Mouse (Mus musculus) megakaryocyte, embryonic 14.5 days (primary cell): ENCODE results near the gene Oxld1. TPM values are rescaled to one million over a fixed set of nuclear protein-coding genes. Genes with fewer than 3 reads are reported as not detected.

Experiments used
- H3K27me3 ChIP-seq: replicated peaks from 2 replicates; pipeline ENCODE3; 2012; ENCODE audit warnings: inconsistent platforms
- H3K36me3 ChIP-seq: replicated peaks from 2 replicates; pipeline ENCODE3; 2012; ENCODE audit warnings: low read length, inconsistent platforms, mixed read lengths
- H3K4me1 ChIP-seq: 2 replicates; pipeline ENCODE4 v1.6.1; 2012; ENCODE audit warnings: inconsistent platforms
- H3K4me3 ChIP-seq: replicated peaks from 2 replicates; pipeline ENCODE3; 2012; ENCODE audit warnings: moderate library complexity, mild to moderate bottlenecking, inconsistent platforms
- H3K9me3 ChIP-seq: 2 replicates; pipeline ENCODE4 v1.6.1; 2012; ENCODE audit warnings: inconsistent platforms
- FLI1 ChIP-seq: IDR thresholded peaks from 2 replicates; pipeline ENCODE4 v1.6.1; 2012; ENCODE audit warnings: low read length, inconsistent platforms, mixed read lengths
- GATA1 ChIP-seq: IDR thresholded peaks from 3 replicates; pipeline ENCODE4 v1.6.1; 2012; ENCODE audit warnings: mixed read lengths, low read length, inconsistent platforms, borderline replicate concordance
- polyA plus RNA-seq: library from polyadenylated mRNA; stranded (reverse); fragments of >175 nt; gene quantifications from 2 replicates; pipeline ENCODE4 v1.2.3, GENCODE M21; 2012; ENCODE audit warnings: low replicate concordance; ENCODE audit not compliant: insufficient read depth

Oxld1 gene
- 7.9 and 17.7 TPM in 2 replicates for polyA plus RNA-seq

- Histone ChIP-seq H3K27me3 (no peaks in the 10 kb centered on the region), H3K9me3 (no peaks in the 10 kb centered on the region), H3K36me3 (peaks cover 58% of the 10 kb centered on the region), H3K4me3 (peak within 1 kb of the TSS; percentile 94), H3K4me1 (peaks cover 55% of the 10 kb centered on the region)
- TF ChIP-seq GATA1 = no peak
- no peak; the same call in 1 of the 2 replicates for TF ChIP-seq FLI1
Observed at GRCm38 (mm10) chr11:120457772-120458751, at the start of gene Oxld1, which contains the start of gene Ccdc137. Gene Oxld1, minus strand, starts transcription at chr11:120458068. Gene Ccdc137, plus strand, starts transcription at chr11:120458115.

- H3K4me3 ChIP-seq = no peak overlapping the region
- H3K36me3 ChIP-seq = no peaks in the 10 kb centered on the region
- H3K9me3 ChIP-seq = no peaks in the 10 kb centered on the region
- H3K4me1 ChIP-seq = peaks cover 63% of the 10 kb centered on the region
- peaks cover 15% of the 10 kb centered on the region for H3K27me3 ChIP-seq
- TF ChIP-seq FLI1 = no peak
- no peak for TF ChIP-seq GATA1
Observed at GRCm38 (mm10) chr11:120506899-120507298, 49.0 kb upstream of the Oxld1 start.

- H3K9me3 ChIP-seq = no peaks in the 10 kb centered on the region
- no peak overlapping the region for H3K4me3 ChIP-seq
- H3K36me3 ChIP-seq = no peaks in the 10 kb centered on the region
- H3K4me1 ChIP-seq = peaks cover 60% of the 10 kb centered on the region
- H3K27me3 ChIP-seq = peaks cover 16% of the 10 kb centered on the region
- TF ChIP-seq GATA1 = no peak
- TF ChIP-seq FLI1 = no peak
Observed at GRCm38 (mm10) chr11:120505661-120506060, 47.8 kb upstream of the Oxld1 start.

DNA sequence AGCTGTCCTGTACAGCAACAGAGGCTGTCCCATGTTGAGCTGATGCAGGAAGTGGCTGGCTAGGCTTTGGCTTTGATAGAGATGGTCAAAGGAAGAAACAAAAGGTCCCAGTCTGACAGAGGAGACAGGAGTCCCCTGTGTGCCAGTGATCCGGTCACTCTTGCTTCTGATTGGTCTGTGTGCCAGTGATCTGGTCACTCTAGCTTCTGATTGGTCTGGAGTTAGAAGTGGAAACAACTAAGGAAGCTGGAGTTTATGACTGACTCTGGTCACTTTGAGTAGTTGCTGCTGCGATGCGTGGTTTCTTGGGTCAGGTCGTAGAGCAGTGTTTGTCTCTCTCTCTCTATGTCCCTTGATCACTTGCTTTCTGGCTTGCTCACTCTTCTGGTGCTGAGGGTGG is 43.8 kb upstream of the Oxld1 start:
- peaks cover 29% of the 10 kb centered on the region for H3K36me3 ChIP-seq
- peaks cover 24% of the 10 kb centered on the region for H3K4me1 ChIP-seq
- H3K9me3 ChIP-seq = no peaks in the 10 kb centered on the region
- no peak overlapping the region for H3K4me3 ChIP-seq
- no peak for TF ChIP-seq FLI1
- no peak for TF ChIP-seq GATA1
- peaks cover 18% of the 10 kb centered on the region for H3K27me3 ChIP-seq

GRCm38 (mm10) chr11:120501018-120501417 is 43.1 kb upstream of the Oxld1 start:
- Histone ChIP-seq H3K27me3 (peaks cover 18% of the 10 kb centered on the region), H3K4me3 (peak overlapping the region; percentile 16), H3K36me3 (peaks cover 36% of the 10 kb centered on the region), H3K4me1 (peaks cover 21% of the 10 kb centered on the region), H3K9me3 (no peaks in the 10 kb centered on the region)
- no peak for TF ChIP-seq GATA1

- Histone ChIP-seq H3K9me3 (no peaks in the 10 kb centered on the region), H3K4me3 (no peak overlapping the region), H3K4me1 (peaks cover 21% of the 10 kb centered on the region), H3K36me3 (peaks cover 42% of the 10 kb centered on the region), H3K27me3 (peaks cover 16% of the 10 kb centered on the region)
- TF ChIP-seq FLI1 (no peak), GATA1 (no peak)
Observed at GRCm38 (mm10) chr11:120500357-120500756, 42.5 kb upstream of the Oxld1 start.

DNA sequence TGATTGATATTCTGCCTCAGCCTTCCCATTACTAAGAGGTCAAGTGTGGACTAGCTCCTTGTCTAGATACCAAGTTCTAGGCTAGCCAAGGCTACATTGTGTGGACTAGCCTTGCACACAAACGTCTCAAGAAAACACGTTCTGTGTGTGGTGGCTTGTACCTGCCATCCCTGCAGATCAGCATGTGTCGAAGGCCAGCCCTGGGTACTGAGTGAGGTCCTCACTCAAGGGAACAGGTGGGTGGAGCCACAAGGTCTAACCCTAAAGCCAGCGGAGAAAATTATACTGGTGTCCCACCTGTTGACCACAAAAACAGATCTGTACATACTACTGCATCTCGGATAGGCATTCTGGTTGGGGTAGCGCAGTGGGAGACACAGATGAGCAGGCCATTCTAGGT is 42.0 kb upstream of the Oxld1 start:
- TF ChIP-seq FLI1 = no peak
- no peak for TF ChIP-seq GATA1
- peaks cover 47% of the 10 kb centered on the region for H3K36me3 ChIP-seq
- peaks cover 21% of the 10 kb centered on the region for H3K4me1 ChIP-seq
- no peak overlapping the region for H3K4me3 ChIP-seq
- H3K9me3 ChIP-seq = no peaks in the 10 kb centered on the region
- H3K27me3 ChIP-seq = peaks cover 15% of the 10 kb centered on the region

- H3K9me3 ChIP-seq = no peaks in the 10 kb centered on the region
- peaks cover 24% of the 10 kb centered on the region for H3K4me1 ChIP-seq
- peaks cover 57% of the 10 kb centered on the region for H3K36me3 ChIP-seq
Observed at GRCm38 (mm10) chr11:120498891-120499290, 41.0 kb upstream of the Oxld1 start.

DNA sequence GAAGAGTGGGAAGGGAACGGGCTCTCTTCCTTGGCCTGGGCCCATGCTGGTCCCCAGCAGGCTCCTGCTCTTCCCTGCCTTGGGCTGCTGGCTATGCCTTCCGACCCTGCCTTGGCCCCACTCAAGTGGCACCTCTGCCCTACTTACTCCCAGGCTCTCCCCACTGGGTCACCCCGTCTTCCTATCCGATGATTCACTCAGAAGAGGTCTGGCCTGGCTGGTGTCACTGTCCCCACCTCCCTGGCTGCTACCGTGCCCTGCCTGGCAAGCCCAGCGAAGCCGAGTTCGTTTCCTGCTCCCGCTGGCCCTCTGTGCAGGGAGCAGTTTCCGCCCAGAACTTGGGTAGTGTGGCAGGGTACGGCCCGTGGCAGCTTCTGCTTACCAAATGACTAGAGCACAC is 40.4 kb upstream of the Oxld1 start:
- H3K4me3 ChIP-seq = no peak overlapping the region
- no peaks in the 10 kb centered on the region for H3K9me3 ChIP-seq
- peaks cover 63% of the 10 kb centered on the region for H3K36me3 ChIP-seq
- H3K4me1 ChIP-seq = peaks cover 31% of the 10 kb centered on the region
- TF ChIP-seq GATA1 (no peak), FLI1 (no peak)
- H3K27me3 ChIP-seq = peaks cover 6% of the 10 kb centered on the region

More at GRCm38 (mm10) chr11:120498891-120499290, 41.0 kb upstream of the Oxld1 start:
- TF ChIP-seq FLI1 (no peak), GATA1 (no peak)
- Histone ChIP-seq H3K27me3 (peaks cover 11% of the 10 kb centered on the region), H3K4me3 (no peak overlapping the region)

- TF ChIP-seq GATA1 (no peak), FLI1 (no peak)
- no peak overlapping the region for H3K4me3 ChIP-seq
- peaks cover 39% of the 10 kb centered on the region for H3K4me1 ChIP-seq
- peaks cover 63% of the 10 kb centered on the region for H3K36me3 ChIP-seq
- H3K9me3 ChIP-seq = no peaks in the 10 kb centered on the region
- H3K27me3 ChIP-seq = peaks cover 4% of the 10 kb centered on the region
Observed at GRCm38 (mm10) chr11:120497436-120497835, 39.6 kb upstream of the Oxld1 start.
